Mouse (Mus musculus) frontal cortex, postnatal 25 days (tissue): ENCODE measurements around the gene Prickle2.

Experiments
- DNase-seq, 2 experiments: peaks; one replicate each; pipeline ENCODE4 v3.0.0; 2022; ENCODE audit warnings: low spot score in 2 of 2

Prickle2 gene

GRCm38 (mm10) chr6:92667544-92667943 is 38.4 kb downstream of the Prickle2 start:
- DNase-seq: no peak

DNA sequence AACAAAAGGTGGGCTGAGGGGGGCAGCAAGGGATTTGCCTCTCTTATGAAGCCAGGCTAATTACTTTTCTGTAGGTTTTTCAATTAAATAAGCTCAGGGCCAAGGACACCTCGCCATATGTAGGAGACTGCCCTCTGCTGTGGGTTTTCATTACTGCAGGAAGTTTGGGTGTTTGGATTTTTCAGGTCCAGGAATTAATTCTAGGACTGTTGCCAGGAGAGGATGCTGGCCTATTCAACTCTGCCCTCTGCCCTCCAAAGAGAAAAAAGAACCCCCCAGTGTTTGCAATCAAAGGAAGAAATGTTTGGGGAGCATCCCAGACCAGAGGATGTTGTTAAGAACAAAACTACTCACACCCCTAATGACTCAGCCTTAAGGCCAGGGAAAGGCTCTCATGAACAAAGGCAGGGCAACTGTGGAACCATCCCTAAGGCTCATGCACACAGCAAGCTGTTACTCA is 40.4 kb downstream of the Prickle2 start:
- DNase-seq: peak; percentile 74 to 81

GRCm38 (mm10) chr6:92663885-92664284 is 42.1 kb downstream of the Prickle2 start:
- no peak for DNase-seq

DNA sequence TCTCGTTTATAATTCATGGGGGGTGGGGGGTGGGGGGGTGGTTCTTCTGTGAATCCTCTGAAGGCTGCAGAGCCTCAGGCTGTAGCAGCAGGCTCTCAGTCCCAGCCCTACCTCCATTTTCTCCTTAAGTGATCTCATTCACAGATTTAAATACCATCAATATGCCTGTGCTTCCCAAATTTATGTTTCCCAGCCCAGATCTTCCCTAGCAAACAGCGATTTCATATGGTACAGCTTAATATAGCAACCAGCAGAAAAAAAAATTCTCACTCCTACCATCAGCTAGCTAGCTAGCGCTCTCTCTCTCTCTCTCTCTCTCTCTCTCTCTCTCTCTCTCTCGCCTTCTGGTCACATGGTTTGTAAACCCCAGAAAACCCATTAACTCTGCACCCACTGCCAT is 42.5 kb downstream of the Prickle2 start:
- no peak for DNase-seq

DNA sequence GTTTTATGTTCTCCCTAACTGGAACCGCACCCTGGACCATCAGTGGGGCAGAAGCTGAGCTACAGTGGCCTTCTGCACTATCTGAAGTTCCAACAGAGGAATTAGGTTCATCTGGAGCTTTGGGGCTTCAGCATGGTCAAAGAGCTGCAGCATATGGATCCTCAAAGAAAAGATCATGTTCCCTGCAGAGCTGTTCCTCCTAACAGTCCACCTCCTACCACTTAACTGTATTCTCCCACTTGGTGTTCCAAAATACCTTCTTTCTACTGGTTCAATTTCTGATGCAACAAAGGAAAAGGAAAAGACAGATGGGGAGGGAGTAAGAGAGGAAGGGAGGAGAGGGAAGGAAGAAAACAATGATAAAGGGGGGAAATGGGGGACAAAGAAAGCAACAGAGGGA is 56.9 kb downstream of the Prickle2 start:
- DNase-seq: no peak

- no peak for DNase-seq
Measured at GRCm38 (mm10) chr6:92648571-92648970, 57.4 kb downstream of the Prickle2 start.

GRCm38 (mm10) chr6:92642929-92643328 is 63.0 kb downstream of the Prickle2 start:
- no peak for DNase-seq

- DNase-seq: no peak
Measured at GRCm38 (mm10) chr6:92641956-92642355, 64.0 kb downstream of the Prickle2 start.

DNA sequence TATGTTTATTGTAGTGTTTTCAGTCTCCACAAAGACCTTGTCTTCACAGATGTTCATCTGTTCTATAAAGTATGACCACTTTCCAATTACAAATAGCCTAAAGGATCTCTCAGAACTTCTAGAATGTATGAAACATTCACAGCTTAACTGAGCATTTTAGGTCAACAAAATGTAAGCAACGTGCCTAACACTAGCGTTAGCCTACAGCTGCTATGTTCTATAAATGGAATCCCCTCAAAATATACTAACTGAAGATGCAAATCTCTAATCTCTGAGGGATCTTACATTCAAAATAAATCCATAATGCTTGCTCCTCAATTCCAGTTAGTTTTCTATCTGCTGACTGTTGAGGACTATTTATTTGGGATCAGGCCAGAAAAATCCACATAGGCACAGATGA is 65.1 kb downstream of the Prickle2 start:
- no peak for DNase-seq

- no peak for DNase-seq
Measured at GRCm38 (mm10) chr6:92636431-92636830, 69.5 kb downstream of the Prickle2 start.

- DNase-seq: no peak
Measured at GRCm38 (mm10) chr6:92634876-92635468, 71.0 kb downstream of the Prickle2 start.

GRCm38 (mm10) chr6:92630991-92631390 is 75.0 kb downstream of the Prickle2 start:
- no peak for DNase-seq

- DNase-seq: no peak
Measured at GRCm38 (mm10) chr6:92627711-92628110, 78.2 kb downstream of the Prickle2 start.

GRCm38 (mm10) chr6:92627048-92627617 is 78.8 kb downstream of the Prickle2 start:
- DNase-seq: no peak

DNA sequence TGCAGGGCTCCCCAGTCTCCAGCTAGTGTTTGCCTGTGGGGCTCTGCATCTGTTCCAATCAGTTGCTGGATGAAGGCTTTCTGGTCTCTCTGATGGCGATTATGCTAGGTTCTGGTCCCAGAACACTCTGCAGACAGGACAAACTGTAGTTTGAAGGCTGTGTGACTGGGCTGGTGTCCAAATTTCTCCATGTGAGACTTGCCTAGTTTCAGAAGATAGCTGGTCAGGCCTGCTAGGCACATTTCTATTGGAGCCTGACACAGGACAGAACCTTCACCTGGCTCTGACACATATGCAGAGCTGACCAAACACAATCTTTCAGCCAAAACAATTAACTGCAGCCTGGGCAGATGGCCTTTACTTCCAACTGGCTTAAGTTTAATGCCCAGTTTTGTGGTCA is 80.0 kb downstream of the Prickle2 start:
- no peak for DNase-seq

GRCm38 (mm10) chr6:92624306-92624705 is 81.6 kb downstream of the Prickle2 start:
- DNase-seq: no peak

GRCm38 (mm10) chr6:92617183-92617582 is 88.8 kb downstream of the Prickle2 start:
- DNase-seq: no peak

DNA sequence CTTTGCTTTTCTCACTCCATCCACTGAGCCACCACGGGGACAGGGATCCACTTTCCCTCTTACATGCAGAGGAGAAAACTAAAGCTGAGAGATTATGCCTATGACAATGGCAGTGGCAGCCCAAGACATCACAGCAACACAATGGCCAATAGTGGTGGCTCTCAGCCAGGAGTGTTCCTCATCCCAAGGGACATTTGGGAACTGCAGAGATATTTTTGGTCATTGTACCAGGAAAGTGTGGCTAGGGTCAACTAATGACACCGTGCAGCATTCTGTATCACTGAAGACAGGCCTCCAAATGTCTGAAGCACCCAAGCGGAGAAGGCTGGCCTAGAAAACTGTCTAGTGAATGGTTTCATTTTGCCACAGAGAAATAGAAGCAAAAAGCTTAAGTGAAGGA is 91.2 kb downstream of the Prickle2 start:
- no peak for DNase-seq

GRCm38 (mm10) chr6:92612151-92612769 is 93.7 kb downstream of the Prickle2 start:
- no peak for DNase-seq

- DNase-seq: no peak
Measured at GRCm38 (mm10) chr6:92609682-92610235, 96.2 kb downstream of the Prickle2 start.

DNA sequence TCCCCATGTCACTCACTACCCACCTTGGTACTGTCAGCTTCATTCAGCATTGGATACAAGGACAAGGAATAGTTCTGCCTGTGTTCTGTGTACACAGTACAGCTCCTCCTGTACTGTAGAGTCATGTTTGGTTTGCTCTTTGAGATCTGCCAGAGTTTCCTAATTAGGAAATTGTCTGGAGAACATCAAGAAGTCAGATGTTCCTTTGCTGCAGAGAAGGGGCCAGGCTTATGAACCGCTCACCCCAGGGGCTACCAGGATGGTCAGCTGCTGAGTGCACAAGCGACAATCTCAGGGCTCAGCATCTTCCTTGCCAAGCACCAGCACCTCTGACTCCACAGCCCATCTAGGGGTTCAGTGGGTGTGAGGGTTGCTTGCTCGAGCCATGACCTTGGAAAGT is 96.9 kb downstream of the Prickle2 start:
- no peak for DNase-seq

DNA sequence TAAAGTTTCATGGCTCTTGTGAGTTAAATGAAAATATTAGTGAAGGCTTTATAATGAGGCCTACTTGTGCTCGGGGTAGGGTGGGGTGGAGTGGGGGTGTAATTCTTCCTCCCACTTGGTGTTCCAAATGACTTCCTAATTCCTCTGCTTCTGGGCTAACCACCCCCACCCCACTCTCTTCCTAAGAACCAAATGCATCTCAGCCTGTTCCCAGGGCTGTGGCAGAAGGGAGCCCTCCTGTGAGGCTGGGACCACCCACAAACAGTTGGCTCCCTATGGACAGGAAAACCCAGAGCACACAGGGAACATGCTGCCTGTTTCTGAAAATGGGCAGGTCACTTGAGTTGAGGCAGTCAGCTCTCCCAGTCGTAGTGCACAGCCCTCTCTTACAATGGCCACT is 100.8 kb downstream of the Prickle2 start:
- no peak for DNase-seq

GRCm38 (mm10) chr6:92596340-92596739 is 109.6 kb downstream of the Prickle2 start:
- DNase-seq: no peak
